Mouse (Mus musculus) mature B cell (primary cell): ENCODE results near the gene Runx1.

Source experiments
- in situ Hi-C: fragments of 300-500 bp; cut with MboI; formaldehyde crosslinking; loops from 2 replicates; pipeline ENCODE4 v1.14.3; 2019

Runx1 gene

DNA sequence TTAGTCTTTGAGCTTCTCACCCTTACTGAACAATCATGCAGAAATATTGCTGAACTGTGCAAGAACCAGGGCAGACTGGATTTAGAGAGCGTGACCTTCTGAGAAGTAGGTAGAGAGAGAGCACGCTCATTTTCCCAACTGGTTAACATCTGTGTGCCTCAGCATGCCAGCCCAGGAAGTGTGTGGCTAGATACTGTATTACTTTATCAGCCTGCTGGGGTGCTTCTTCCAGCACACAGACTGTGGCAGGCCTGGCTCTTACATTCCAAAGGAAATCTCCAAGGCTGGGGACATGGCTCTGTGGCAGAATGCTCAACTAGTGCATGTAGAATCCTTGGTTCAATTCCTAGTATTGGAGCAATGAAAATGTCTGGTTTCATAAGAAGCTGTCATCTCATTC is 78.9 kb downstream of the Runx1 start:
- in situ Hi-C loops, result no loop called here

DNA sequence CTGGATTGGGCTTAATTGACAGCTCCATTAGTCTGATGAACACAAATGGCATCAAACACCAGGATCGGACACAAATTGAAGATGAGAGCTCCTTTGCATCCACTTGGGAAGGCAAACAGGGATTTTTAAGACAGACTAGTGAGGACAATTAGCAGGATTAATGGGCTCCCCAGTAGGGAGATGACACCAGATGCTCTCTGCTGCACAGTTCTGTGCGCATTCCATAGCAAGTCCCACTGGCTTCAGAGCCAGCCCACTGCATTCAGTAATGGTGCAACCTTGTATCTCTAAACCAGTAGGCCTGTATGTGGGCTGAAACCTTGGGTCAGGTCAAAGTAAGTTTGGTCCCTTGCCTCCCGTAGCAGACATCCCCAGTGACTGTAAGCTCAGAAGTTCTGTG is 80.7 kb downstream of the Runx1 start:
- in situ Hi-C loops, result no loop called here

DNA sequence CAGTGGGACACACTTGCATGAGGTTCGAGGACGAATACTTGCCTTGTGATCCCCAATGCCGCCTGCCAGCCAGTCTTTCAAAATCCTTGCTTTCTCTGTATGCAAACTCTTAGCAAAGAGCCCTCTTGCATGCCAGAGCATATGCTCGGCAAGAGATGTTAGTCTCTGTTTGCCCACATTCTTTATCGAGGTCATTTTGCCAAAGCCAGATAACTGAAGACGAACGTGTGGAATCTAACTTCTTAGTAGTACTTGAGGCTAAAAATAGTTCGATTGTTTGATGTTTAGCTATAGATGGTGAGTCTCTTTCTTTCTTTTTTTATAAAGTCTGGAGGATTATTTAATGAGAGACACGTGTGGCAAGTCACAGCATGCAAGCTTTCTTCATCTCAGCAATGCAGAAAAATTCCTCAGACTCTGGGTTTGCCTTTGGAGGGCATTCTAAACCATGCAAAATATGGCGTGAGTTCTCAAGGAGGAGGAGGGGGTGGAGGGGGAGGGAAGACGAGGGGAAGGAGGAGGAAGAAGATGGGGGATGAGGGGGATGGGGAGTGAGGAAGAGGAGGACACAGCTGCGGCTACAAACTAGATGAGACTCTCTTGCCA is 81.7 kb downstream of the Runx1 start:
- in situ Hi-C loops, result no loop called here

DNA sequence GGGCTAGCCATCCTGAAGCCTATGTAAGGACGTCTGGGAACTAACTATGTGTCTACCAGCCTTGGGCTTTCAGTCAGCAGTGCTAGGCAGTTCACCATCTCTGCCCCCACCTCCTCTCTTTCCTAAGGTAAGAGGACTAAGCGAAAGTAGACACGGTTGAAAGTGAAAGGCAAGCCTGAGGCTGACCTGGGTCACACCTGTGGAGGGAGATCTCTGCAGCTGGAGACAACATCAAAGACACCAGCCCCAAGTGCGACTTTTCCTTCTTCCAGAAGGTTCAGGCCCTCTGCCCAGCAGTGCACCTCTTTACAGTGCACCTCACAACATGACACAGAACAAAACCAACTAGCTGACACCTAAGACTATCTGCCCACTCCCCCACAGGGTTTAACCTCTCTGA is 82.2 kb downstream of the Runx1 start:
- in situ Hi-C loops, result no loop called here

DNA sequence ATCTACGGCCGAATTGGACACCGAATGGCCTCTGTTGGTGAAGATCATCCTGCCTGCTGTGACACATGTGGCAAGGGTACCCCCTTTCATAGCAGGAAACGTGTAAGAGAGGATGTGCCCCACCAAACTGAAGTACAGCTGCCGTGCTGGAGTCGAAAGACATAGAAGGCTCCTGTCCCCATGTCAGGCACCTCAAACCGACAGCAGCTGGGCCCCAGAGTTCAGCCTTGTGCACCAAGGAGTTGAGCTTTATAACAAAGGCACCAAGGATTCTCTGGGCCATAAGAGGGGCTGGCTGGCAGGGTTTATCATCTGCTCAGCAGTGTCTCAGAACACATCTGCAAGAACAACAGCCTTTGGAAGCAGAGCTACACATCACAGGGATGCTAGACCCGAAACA is 84.6 kb downstream of the Runx1 start:
- in situ Hi-C loops, result no loop called here

DNA sequence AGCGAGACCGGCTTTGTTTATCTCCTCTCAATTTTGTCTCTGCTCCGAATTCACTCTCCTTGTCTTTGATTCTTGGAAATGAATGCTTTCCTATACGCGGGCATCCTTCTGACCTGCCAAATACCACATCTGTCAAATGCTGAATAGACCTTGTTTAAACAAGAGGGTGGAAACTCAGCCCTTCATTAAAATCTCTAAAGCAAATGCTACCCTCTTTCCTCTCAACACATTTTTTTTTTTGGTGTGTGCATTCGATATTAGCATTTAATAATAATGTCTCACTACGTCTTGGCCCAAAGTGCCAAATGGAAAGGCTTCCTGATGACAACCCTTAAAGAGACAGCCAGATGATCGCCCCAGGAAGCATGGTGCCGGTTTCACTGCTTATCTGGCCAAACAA is 85.4 kb downstream of the Runx1 start:
- in situ Hi-C loops, result no loop called here

DNA sequence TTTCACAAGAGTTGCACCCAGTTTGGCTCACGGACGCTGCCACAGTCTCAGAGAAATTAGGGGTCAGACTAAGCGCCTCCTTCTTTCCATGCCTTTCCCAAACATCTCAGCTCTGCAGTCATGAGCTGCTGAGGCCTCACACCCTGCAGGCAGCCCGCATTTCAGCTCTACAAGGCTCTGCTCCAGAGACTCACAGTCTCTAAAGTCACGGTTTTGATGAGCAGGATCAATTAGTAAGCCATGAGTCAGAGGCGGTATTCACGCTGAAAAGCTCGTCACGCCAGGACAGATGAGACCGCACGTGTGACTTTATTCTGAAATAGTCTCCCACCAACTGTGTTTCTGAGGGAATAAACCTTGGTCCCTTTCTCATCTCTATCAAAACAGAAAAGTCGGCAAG is 86.0 kb downstream of the Runx1 start:
- in situ Hi-C loops, result no loop called here

DNA sequence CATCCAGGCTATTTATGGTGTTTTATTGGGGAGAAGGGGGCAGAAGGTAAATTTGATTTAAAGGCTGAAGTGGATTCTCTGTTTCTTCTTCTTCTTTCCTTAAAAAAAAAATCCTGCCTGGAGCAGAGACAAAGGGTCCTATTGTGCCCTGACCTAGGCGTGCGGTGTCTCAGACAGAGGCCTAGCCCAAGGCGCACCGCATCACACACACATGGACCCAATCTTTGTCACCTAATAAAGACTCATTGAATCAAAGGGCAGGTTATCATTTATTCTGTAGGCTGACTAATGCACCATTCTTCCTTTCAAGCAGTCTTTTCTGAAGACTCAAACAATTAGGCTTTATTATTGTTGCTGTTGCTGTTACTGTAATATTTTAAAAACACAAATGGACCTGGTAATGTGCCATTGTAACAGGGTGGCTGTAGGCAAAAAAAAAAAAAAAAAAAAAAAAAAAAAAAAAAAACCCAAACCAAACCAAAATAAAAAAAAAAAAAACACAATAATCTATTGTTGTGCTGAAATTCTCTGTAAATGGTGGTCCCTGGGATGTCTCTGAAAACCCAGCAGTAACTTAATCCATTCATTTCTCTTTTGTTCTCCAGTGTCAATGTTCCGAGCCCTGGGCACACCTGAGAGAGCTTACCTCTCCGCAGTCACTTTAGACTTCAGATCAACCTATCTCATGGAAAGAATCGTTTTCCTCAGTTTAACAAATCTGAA is 86.7 kb downstream of the Runx1 start:
- in situ Hi-C loops, result no loop called here

DNA sequence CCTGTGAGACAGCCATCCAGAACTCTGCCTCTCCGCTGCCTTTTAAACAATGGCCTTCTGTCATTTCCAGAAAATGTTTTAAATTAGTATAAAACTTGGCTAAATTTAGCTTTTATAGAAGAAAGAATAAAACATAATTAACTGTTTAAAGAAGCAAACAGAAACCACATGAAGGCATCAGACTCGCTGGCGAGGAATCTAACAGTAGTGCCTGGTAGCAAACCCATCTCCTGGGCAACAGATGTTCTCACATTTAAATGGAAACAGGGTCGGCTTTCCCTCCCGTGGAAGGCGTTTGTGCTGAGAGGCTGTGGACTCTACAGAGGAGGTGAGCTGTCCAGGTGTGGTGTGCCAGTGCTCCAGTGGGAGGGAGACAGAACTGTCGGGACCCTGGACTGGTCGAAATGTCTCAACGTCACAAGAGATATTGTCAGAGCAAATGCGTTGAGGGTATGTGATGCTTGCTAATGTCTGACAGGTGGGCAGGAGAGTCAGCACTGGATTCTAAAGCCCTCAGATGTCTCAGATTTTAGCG is 87.4 kb downstream of the Runx1 start:
- in situ Hi-C loops, result no loop called here

DNA sequence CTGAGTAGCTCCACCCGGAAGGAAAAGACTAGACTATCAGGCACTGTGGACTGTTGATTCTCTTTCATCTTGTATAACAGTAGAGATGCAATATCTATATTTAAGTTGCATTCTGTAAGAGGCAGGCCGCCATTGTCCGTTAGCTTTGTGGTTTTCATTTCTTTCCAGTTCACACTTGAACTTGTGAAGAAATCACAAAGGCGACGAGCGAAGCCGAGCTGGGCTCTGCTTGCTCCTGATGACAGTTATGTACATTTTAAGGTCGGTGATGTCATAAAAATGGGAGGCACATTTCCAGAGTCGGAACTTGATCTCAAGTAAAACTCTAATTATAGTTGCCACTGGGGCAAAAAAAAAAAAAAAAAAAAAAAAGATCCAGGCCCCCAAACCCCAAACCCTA is 99.1 kb downstream of the Runx1 start:
- in situ Hi-C loops, result no loop called here

DNA sequence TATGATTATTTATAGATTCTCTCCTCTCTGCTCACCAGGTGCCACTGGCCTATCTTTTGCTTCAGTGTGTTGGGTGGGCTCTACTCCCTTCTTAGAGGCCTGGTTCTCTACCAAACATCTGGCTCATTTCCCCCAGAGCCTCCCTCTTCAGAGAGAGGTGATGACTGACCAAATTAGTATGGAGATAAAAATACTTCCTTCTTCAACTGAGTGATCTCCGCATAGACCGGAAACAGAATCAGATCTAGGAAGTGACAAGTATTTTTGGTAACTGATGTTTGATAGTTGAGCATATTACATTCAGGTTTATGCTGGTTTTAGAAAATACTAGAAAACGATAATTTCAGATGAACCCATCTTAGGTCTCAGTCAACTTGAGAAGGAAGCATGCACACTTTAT is 101.4 kb downstream of the Runx1 start:
- in situ Hi-C loops, result no loop called here

DNA sequence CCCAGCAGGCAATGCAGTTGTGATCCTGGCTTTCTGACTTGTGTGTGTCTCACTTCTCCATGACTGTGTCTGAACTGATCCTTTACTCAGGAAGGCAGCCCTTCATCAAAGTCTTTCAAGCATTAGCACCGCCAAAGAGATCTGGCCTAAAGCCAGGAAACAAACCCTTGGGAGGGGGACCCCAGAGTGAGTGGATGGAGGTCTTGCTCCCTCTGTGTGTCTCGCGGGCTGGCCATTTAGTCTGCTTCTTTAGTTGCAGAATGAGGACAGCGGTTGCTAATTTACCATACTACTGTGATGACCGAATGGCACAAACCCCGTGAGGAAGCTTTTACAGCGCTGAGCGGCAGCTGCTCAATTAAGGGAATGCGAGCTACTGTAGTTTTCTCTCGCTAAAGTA is 105.3 kb downstream of the Runx1 start:
- in situ Hi-C loops, result no loop called here

DNA sequence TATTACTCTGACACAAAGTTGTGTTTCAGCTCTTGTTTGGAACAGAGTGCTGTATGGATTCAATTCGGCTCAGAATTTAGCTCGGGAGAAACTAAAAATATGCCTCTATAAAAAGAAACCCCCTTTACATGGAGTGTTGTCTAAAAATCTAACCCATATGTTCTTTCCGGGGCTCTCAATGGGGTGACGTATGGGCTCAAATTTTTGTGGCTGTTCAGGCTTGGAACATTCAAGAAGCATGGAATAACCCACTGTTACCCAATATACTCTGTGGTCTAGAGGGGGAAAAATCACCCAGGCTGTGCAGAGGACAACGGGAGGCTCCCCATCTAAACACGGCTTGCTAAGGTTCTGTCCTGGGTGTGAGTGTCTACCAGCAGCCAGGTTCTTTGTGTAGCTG is 106.2 kb downstream of the Runx1 start:
- in situ Hi-C loops, result no loop called here

DNA sequence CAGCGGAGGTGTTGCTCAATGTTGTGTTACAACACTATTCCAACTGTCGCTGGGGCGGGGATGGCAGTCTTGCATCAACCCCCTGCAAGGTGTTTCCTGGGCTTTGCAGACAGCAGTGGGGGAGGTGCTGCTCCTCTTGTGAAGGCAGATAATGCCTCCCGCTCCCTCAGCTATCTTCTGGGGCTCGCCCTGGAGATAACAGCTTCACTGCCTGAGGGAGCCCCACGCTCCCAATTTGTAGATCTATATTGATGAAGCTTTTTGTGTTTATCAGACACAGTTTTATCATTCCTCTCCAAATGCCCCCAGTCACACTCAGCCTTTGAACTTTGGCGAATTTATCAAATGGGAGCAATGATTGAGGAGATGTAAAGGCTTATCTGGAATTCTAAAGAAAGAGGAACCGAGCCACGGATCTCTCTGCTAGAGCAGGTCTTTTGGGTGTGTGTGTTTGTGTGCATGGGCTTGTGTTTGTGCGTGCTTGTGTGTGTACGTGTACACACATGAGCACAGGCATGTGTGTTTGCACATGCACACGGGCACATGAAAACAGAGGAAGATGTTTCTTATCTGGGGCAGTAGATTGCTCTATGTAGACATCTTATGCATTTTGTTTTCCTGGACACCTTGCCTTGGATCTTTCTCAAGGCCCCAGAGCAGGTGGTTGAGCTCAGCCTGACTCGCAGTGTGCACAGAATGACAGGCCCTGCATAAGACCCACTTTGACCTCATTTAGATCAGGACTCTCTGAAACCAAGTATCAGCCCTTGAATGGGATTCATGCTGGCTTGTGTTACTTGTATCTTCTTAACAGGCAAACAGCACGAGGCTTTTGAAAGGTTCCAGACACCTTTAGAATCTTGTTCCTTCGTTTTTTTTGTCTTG is 110.1 kb downstream of the Runx1 start:
- in situ Hi-C loops, result no loop called here

DNA sequence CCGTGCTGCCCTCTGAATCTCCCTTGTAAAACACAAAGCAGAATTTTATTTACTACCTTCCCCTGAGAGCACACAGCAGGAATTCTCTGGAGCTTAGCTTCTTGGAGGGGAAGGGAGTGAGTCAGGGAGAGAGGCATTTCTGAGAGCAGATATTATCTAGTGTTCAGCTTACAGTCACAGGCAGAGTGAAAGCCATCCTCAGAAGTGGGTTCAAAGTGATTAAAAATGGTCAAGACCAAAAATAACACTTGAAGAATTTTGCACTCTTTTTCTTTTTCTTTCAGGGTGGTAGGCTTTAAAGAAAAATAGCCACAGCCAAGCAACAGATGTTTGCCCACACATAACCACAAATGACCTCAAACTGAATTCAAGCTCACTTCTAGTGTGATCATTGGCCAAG is 115.8 kb downstream of the Runx1 start:
- in situ Hi-C loops, result no loop called here

DNA sequence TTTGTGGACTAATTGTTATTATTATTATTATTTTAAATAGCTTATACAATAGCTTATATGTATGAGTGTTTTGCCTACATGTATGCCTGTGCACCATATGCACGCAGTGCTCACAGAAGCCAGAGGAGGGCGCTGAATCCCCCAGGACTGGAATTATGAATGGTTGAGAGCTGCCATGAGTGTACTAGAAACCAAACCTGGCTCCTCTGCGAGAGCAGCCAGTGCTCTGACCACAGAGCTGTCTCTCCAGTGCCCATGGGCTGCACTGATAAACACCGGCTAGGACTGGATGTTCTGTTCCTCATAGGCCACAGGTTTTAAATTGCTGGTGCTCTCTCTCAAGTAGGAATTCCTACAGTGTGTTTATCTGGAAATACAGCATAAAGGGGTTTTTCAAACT is 117.2 kb downstream of the Runx1 start:
- in situ Hi-C loops, result no loop called here

DNA sequence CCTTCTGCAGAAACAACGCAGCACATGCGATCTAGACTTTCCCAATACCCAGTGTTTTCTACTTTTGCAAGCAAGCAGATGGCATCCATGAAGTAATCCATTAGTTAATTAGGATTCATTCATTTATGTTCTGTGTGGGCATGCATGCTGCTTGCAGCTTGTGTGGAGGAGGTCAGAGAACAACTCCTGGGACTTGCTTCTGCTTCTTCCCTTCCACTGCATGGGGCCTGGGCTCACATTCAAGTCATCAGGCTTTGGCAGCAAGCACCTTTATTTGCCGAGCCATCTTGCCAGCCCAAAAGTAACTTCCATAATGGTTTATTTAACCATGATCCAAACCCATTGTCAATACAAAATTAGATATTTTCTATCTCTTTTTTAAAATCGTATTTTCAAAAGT is 118.2 kb downstream of the Runx1 start:
- in situ Hi-C loops, result no loop called here

DNA sequence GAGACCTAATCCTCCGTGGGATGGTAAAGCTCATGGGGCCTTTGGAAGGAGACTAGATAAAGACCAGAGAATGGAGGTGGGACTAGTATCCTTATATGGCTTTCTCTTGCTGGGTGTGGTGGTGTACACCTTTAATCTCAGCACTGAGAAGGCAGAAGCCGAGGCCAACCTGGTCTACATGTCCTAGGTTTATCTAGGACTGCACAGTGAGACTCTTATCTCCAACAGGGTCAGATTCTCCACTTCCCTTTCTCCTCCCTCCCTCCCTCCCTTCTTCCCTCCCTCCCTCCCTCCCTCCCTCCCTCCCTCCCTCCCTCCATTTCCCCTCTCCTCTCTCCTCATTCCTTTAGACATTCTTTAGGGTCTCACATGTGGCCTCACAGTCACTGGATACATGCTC is 118.8 kb downstream of the Runx1 start:
- in situ Hi-C loops, result no loop called here

DNA sequence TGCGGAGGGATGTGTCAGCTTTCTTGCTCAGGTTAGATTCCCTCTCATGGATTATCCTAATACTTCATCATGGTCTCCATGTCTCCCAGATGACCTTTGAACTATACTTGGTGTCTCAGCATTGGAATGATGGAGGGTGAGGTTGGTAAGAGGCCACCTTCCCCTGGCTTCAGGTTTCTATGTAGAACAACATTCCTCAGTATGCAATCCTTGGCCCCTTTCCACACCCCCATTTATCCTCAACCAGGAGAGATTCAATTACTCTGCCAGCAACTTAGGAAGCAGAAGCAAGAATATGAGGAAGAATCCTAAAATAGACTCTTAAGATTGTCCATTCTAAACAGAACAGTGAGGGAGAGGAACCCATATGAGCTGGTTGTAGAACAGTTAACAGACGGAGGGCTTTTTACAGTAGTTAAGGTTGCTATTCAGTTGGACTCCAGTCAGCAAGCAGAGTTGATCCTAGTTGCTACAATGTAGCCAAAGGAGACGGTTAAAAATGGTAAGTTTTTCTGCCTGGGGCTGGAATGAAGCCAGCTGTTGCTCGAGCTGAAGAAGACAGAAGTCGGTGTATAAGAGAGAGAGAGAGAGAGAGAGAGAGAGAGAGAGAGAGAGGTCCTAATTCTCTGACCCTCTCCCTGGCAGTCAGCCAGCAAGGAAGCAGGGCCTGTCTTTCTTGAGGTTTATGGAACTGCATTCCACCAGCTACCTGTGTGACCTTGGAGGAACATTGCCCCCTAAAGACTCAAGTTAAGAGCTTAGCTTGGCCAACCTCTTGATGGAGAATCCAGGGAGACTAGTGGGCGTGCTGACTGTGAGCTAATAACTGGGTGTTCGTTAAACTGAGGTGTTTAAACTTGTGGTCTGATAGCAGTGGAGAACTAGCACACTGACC is 120.1 kb downstream of the Runx1 start:
- in situ Hi-C loops, result no loop called here

DNA sequence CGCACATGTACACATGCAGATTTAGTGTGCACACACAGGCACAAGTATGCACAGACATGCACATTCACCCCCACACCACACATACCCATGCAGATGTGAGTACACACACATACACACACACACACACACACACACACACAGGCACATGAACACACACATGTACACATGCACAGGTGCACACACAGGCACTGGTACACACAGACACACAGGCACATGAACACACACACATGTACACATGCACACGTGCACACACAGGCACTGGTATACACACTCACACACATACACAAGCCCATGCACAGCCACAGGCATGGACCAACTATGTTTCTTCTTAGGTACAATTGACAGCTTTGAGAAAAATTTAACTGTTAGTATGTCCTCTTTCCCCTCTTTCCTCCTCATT is 122.1 kb downstream of the Runx1 start:
- in situ Hi-C loops, result no loop called here

DNA sequence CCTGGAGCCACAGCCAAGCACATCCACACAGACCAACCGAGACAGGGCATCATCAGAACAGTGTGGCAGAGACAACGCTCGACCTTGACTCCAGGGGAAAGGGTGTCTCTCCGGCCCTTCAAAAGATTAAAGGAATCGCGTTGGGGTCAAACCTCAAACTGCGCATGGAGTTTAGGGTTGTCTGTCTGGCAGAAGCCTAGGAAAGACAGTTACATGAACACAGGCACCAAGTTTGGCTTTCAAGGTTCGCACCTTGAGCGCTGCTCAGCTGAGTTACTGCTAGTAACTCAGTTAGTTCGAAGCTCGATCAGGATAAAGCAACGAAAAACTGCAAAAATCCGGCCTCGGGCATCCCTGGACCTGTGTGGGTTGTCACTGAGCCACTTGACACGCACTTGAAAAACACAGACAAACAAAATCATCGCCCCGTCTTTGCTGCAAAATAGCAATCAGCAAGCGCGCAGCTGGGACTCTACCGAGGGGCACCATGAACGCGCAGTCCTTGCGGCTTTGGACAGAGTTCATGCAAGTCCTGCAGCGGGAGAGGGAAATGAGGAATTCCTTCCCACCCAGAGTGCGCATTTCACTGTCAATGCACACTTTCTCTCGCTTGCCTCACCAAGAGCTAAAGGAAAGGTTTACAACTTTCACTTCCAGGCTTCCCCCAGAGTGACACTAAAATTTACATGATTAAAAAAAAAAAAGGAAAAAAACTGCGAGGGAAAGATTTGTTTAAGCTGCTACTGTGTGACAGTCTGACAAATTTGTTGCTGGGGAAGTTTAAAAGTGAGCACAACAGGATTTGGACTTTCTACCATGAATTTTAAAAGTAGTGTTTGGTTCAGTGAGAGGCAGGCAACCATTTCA is 126.2 kb downstream of the Runx1 start:
- in situ Hi-C loops, result loop anchor here (10.0 kb wide), 1 partner anchor 595 kb away; no protein-coding TSS in a partner anchor
